In genomic region chr8:46151202-46152062, GRCm38 (mm10) we compare ENCODE assay signal across 7 mouse cellular contexts. TPM values are rescaled to one million over a fixed set of nuclear protein-coding genes. Genes with fewer than 3 reads are reported as not detected.
DNase-seq lines count a peak whose midpoint lies in the region; ATAC-seq lines count a peak whose summit lies in the region.

Cfap97 (plus strand) TSS chr8:46151771.

- peaks cover 10% of the 10 kb centered on the region; the same call in 1 of the 2 replicates for H3K27me3 ChIP-seq in hindbrain, embryonic 14.5 days (ENCODE audit: control insufficient read depth, insufficient read depth, low read length)
- H3K27me3 ChIP-seq in midbrain, embryonic 10.5 days (ENCODE audit: low read depth, poor library complexity, severe bottlenecking): peaks cover 46% of the 10 kb centered on the region

- peak; percentile 56 for DNase-seq in ZHBTc4 (ENCODE audit: low read depth, low spot score)
- peak; percentile 81 to 84 for DNase-seq in cerebellum, postnatal 10 days
- DNase-seq in frontal cortex, postnatal 36 days (ENCODE audit: low spot score in 2 of 2): peak; percentile 37 to 46
- DNase-seq in hindbrain, embryonic 14.5 days (ENCODE audit: low spot score): peak; percentile 45
- peak; percentile 55 to 63 for DNase-seq in left cerebral cortex, postnatal 36 days (ENCODE audit: low spot score in 2 of 2)
- peak; percentile 73 for DNase-seq in midbrain, embryonic 10.5 days (ENCODE audit: low spot score)
- DNase-seq in spleen, adult 12 weeks (ENCODE audit: low spot score): peak; percentile 21

- peak; percentile 86 for ATAC-seq in hindbrain, embryonic 14.5 days (ENCODE audit: low FRiP score)

- peak within 1 kb of the TSS; percentile 89 for H3K4me3 ChIP-seq in hindbrain, embryonic 14.5 days (replicated peaks; ENCODE audit: low read length)
- peak within 1 kb of the TSS; percentile 85 for H3K4me3 ChIP-seq in midbrain, embryonic 10.5 days

- no peaks in the 10 kb centered on the region for H3K9me3 ChIP-seq in hindbrain, embryonic 14.5 days (ENCODE audit: control insufficient read depth, low read length)
- H3K9me3 ChIP-seq in midbrain, embryonic 10.5 days (replicated peaks): no peaks in the 10 kb centered on the region

- WGBS in hindbrain, embryonic 14.5 days: 1% methylated on average over 64 of the region's 75 CpGs
- 2% methylated on average over 75 of the region's 75 CpGs for WGBS in midbrain, embryonic 10.5 days

- intact Hi-C loops in left cerebral cortex, postnatal 36 days (cut with DNase I): loop anchor here (5.0 kb wide), 2 partner anchors 34 to 139 kb away; no protein-coding TSS in a partner anchor

- H3K36me3 ChIP-seq in hindbrain, embryonic 14.5 days (replicated peaks; ENCODE audit: control insufficient read depth, insufficient read depth): no peaks in the 10 kb centered on the region
- no peaks in the 10 kb centered on the region for H3K36me3 ChIP-seq in midbrain, embryonic 10.5 days

- peak within 1 kb of the TSS; percentile 79 for H3K27ac ChIP-seq in hindbrain, embryonic 14.5 days
- H3K27ac ChIP-seq in midbrain, embryonic 10.5 days (replicated peaks): peak within 1 kb of the TSS; percentile 88

- peak within 1 kb of the TSS; percentile 90 for H3K4me2 ChIP-seq in hindbrain, embryonic 14.5 days (replicated peaks)

- H3K9ac ChIP-seq in hindbrain, embryonic 14.5 days: peak within 1 kb of the TSS; percentile 90

- peaks cover 14% of the 10 kb centered on the region for H3K4me1 ChIP-seq in hindbrain, embryonic 14.5 days (replicated peaks; ENCODE audit: control insufficient read depth, insufficient read depth, low read length)
- peaks cover 16% of the 10 kb centered on the region for H3K4me1 ChIP-seq in midbrain, embryonic 10.5 days

RNA-seq across cellular contexts. Expression of gene Cfap97, which starts in this region (rescaled TPM):
- polyA plus RNA-seq in hindbrain, embryonic 14.5 days (2014; fragmentation: Nextera tagmentation; extraction: Ambion mirVana): 23.7 and 24.5 TPM in 2 replicates
- 10 to 100 TPM; 20.4 to 24.6 TPM for total RNA-seq in left cerebral cortex, postnatal 36 days (2021)
- 19.7 and 21.5 TPM in 2 replicates for polyA plus RNA-seq in midbrain, embryonic 10.5 days (2016; fragmentation: Nextera tagmentation; extraction: Ambion mirVana)

Comparison
In these comparisons a context has a peak if more than half of its experiments do, and no peak if none do; other contexts are left out.
1. Peak in every context shown above with its lines: DNase-seq, ATAC-seq, H3K4me3 ChIP-seq and H3K27ac ChIP-seq.
2. DNase-seq: peak in every context shown above with its lines; median percentile 82 in cerebellum, postnatal 10 days; 73 in midbrain, embryonic 10.5 days; 59 in left cerebral cortex, postnatal 36 days; 56 in ZHBTc4; 45 in hindbrain, embryonic 14.5 days; 42 in frontal cortex, postnatal 36 days; 21 in spleen, adult 12 weeks.